Mouse (Mus musculus) hindbrain, embryonic 15.5 days (tissue): ENCODE measurements around the gene C1qtnf2. TPM values are rescaled to one million over a fixed set of nuclear protein-coding genes. Genes with fewer than 3 reads are reported as not detected.

Experiments used
- ATAC-seq: fragments of 200-750 bp; cut with Nextera tagmentation; 2 replicates; pipeline ENCODE4 v1.8.0; 2017; ENCODE audit warnings: low read depth, moderate number of reproducible peaks, moderate TSS enrichment; ENCODE audit not compliant: low FRiP score
- H3K27ac ChIP-seq: fragments of 300-500 bp; sonication (generic); replicated peaks from 2 replicates; pipeline ENCODE4 v1.5.1; 2015; ENCODE audit warnings: mild to moderate bottlenecking, inconsistent platforms
- H3K27me3 ChIP-seq: fragments of 300-500 bp; sonication (generic); 2 replicates; pipeline ENCODE4 v1.6.1; 2015; ENCODE audit warnings: control low read depth, inconsistent platforms
- H3K36me3 ChIP-seq: fragments of 300-500 bp; sonication (generic); 2 replicates; pipeline ENCODE4 v1.6.1; 2015; ENCODE audit warnings: control low read depth, inconsistent platforms
- H3K4me1 ChIP-seq: fragments of 300-500 bp; sonication (generic); replicated peaks from 2 replicates; pipeline ENCODE4 v1.6.1; 2015; ENCODE audit warnings: control low read depth, inconsistent platforms
- H3K4me2 ChIP-seq: fragments of 300-500 bp; sonication (generic); 2 replicates; pipeline ENCODE4 v1.6.1; 2015; ENCODE audit warnings: moderate library complexity, mild to moderate bottlenecking, inconsistent platforms
- H3K4me3 ChIP-seq: fragments of 300-500 bp; sonication (generic); 2 replicates; pipeline ENCODE4 v1.5.1; 2015; ENCODE audit warnings: mild to moderate bottlenecking, inconsistent platforms
- H3K9ac ChIP-seq: fragments of 300-500 bp; sonication (generic); 2 replicates; pipeline ENCODE4 v1.6.1; 2015; ENCODE audit warnings: inconsistent platforms
- H3K9me3 ChIP-seq: fragments of 300-500 bp; sonication (generic); 2 replicates; pipeline ENCODE4 v1.6.1; 2016; ENCODE audit warnings: control low read depth, inconsistent platforms
- WGBS: fragments of 180-500 bp; shearing (Covaris S2); methylation state at CpG from one replicate; pipeline ENCODE4 v1.1.7; 2015; 5-methylcytosine and 5-hydroxymethylcytosine counted together
- polyA plus RNA-seq: library from polyadenylated mRNA; unstranded; fragments of >200 nt; fragmentation: Nextera tagmentation; extraction: Ambion mirVana; gene quantifications from 2 replicates; pipeline ENCODE4 v1.2.1, GENCODE M21; 2015

The C1qtnf2 gene
- polyA plus RNA-seq, 1 experiment from 2014 or later: 13.6 TPM

DNA sequence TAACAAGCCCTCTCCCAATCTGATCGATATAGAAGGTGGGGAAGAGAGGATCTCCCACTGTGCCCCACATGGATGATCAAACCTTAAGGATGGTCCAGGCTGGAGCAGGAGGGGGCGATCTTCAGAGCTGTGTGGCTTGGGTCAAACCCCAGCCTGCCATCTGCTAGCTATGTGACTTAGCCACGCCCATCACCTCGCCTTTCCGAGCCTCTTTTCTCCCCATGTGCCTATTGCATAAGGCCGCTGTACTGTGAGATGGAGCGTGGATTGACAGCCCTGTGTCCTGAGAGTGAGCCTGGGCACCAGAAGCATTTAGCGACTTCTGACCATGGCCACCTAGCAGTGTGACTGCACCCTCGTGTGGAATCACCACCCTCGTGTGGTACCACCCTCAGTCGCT is 10.6 kb downstream of the C1qtnf2 start:
- ATAC-seq: no peak
- WGBS: 35% methylated on average over 11 of the region's 11 CpGs
- Histone ChIP-seq H3K4me2 (0 out of 2 replicates have a peak overlapping the region, but pooled peaks have one; percentile 7), H3K27ac (no peak overlapping the region), H3K9me3 (no peaks in the 10 kb centered on the region), H3K4me1 (peaks cover 9% of the 10 kb centered on the region; the same call in 1 of the 2 replicates), H3K4me3 (no peak overlapping the region), H3K27me3 (no peaks in the 10 kb centered on the region), H3K36me3 (no peaks in the 10 kb centered on the region), H3K9ac (no peak overlapping the region)

GRCm38 (mm10) chr11:43485855-43486254 is 11.8 kb downstream of the C1qtnf2 start:
- H3K4me1 ChIP-seq: peaks cover 9% of the 10 kb centered on the region; the same call in 1 of the 2 replicates
- WGBS: 89% methylated on average over 9 of the region's 9 CpGs
- H3K27ac ChIP-seq: no peak overlapping the region
- no peaks in the 10 kb centered on the region for H3K27me3 ChIP-seq
- no peaks in the 10 kb centered on the region for H3K36me3 ChIP-seq
- no peak overlapping the region for H3K4me3 ChIP-seq
- no peak overlapping the region for H3K9ac ChIP-seq
- ATAC-seq: no peak
- H3K4me2 ChIP-seq: no peak overlapping the region
- no peaks in the 10 kb centered on the region for H3K9me3 ChIP-seq

DNA sequence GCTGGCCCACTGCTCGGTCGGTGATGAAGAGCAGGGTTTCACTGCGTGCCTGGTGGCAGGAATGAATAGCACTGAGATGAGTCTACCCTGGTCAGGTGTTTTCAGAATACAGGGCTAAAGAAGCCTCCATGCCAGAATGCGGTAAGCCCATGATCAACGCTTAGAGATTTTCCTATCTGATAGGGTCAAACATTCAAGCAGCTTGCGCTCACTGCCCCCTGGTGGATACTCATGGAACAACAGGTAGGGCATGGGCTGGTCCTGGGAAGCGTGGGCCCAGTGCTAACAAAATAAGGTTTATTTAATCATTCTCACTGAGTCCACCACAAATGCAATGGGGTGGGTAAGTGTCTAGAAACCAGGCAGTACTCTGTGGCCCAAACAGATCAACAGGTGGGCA is 18.6 kb downstream of the C1qtnf2 start:
- no peak for ATAC-seq
- 32% methylated on average over 7 of the region's 7 CpGs for WGBS
- H3K4me1 ChIP-seq: peaks cover 9% of the 10 kb centered on the region
- H3K27ac ChIP-seq: no peak overlapping the region
- H3K9me3 ChIP-seq: no peaks in the 10 kb centered on the region
- H3K9ac ChIP-seq: no peak overlapping the region
- H3K4me3 ChIP-seq: no peak overlapping the region
- H3K27me3 ChIP-seq: no peaks in the 10 kb centered on the region
- no peak overlapping the region for H3K4me2 ChIP-seq
- H3K36me3 ChIP-seq: no peaks in the 10 kb centered on the region

DNA sequence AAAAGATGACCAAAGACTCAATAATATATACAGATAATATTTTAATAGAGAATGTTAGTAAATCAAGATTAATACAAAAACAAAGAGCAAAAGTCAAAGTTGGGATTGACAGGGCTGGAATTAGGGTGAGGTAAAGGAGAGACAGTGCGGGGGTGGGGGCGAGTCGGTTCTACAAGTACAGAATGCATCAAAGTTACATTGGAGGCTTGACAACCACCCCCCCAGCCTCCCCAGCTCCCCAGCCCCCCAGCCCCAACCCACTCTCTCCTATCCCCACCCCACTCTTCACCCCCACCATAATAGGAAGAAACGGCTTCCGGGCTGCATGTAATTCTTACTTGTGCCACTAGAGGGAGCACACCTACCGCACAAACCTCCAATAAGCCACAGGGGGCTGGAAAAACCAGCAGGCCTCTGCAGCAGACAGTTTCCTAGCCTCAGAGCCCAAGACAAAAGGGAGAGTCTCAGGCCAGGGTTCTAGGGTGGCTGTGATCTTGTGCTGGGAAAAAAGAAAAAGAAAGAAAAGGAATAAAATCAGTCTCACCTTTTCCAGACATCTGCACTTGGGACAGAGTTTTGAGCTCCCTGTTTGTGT is 19.8 kb downstream of the C1qtnf2 start:
- no peak overlapping the region for H3K4me3 ChIP-seq
- WGBS: 20% methylated on average over 6 of the region's 6 CpGs
- no peaks in the 10 kb centered on the region for H3K9me3 ChIP-seq
- no peaks in the 10 kb centered on the region for H3K27me3 ChIP-seq
- H3K4me1 ChIP-seq: peaks cover 9% of the 10 kb centered on the region
- H3K9ac ChIP-seq: no peak overlapping the region
- H3K4me2 ChIP-seq: no peak overlapping the region
- no peak overlapping the region for H3K27ac ChIP-seq
- H3K36me3 ChIP-seq: no peaks in the 10 kb centered on the region
- ATAC-seq: peak; percentile 85

DNA sequence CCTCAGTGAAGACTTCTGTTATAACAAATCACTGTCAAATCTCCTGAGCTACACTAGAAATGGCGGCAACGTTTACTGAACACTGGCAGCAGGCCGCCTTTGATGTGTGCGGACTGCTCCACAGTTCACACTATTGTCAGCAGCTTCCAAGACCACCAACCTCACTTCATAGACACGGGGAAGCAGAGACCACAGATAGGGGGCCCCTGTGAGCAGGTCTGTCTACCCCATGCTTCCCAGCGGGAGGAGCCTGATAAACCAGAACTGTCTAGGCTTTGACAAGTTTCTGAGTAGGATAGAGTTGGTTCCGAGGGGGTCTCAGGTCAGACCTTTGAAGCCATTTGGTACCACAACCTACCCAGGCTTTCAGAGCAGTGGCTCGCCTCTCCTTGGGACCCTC is 21.0 kb downstream of the C1qtnf2 start:
- no peak for ATAC-seq
- no peak overlapping the region for H3K4me3 ChIP-seq
- H3K9me3 ChIP-seq: no peaks in the 10 kb centered on the region
- WGBS: 52% methylated on average over 8 of the region's 8 CpGs
- H3K4me1 ChIP-seq: peaks cover 9% of the 10 kb centered on the region
- H3K27ac ChIP-seq: no peak overlapping the region
- no peak overlapping the region for H3K4me2 ChIP-seq
- H3K27me3 ChIP-seq: no peaks in the 10 kb centered on the region
- no peak overlapping the region for H3K9ac ChIP-seq
- no peaks in the 10 kb centered on the region for H3K36me3 ChIP-seq

- Histone ChIP-seq H3K4me1 (peaks cover 9% of the 10 kb centered on the region), H3K4me3 (no peak overlapping the region), H3K27me3 (no peaks in the 10 kb centered on the region), H3K9me3 (no peaks in the 10 kb centered on the region), H3K27ac (no peak overlapping the region), H3K36me3 (no peaks in the 10 kb centered on the region), H3K4me2 (no peak overlapping the region), H3K9ac (no peak overlapping the region)
- WGBS: 50% methylated on average over 3 of the region's 3 CpGs
- ATAC-seq: no peak
These were observed 21.5 kb downstream of the C1qtnf2 start for GRCm38 (mm10) chr11:43495532-43495931.

GRCm38 (mm10) chr11:43501256-43501655 is 27.2 kb downstream of the C1qtnf2 start:
- Histone ChIP-seq H3K36me3 (no peaks in the 10 kb centered on the region), H3K4me1 (no peaks in the 10 kb centered on the region), H3K27me3 (no peaks in the 10 kb centered on the region), H3K9ac (no peak overlapping the region), H3K4me2 (no peak overlapping the region), H3K4me3 (no peak overlapping the region), H3K27ac (no peak overlapping the region), H3K9me3 (no peaks in the 10 kb centered on the region)
- no peak for ATAC-seq
- 84% methylated on average over 6 of the region's 6 CpGs for WGBS

DNA sequence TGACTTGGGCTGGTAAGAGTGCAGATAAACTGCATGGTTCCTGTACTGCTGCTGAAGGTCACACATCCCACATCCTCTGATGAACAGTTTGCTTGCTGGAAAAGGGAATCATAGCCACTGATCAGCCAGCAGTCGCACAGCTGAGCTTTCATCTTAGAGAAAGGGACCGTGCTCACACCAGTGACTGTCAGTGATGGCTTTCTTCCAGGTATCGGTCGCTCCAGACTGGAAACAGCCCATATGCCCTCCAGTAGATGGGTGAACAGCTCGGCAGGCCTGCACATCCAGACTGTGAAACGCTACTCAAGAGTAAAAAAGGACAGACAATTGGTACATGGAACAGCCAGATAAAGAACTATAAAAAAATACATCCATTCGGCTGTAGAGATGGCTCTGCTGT is 31.1 kb downstream of the C1qtnf2 start:
- Histone ChIP-seq H3K27ac (no peak overlapping the region), H3K9ac (no peak overlapping the region), H3K27me3 (no peaks in the 10 kb centered on the region), H3K4me3 (no peak overlapping the region), H3K9me3 (no peaks in the 10 kb centered on the region), H3K36me3 (no peaks in the 10 kb centered on the region), H3K4me1 (no peaks in the 10 kb centered on the region), H3K4me2 (no peak overlapping the region)
- ATAC-seq: no peak
- 67% methylated on average over 7 of the region's 7 CpGs for WGBS

- H3K4me2 ChIP-seq: no peak overlapping the region
- H3K27me3 ChIP-seq: no peaks in the 10 kb centered on the region
- no peak overlapping the region for H3K27ac ChIP-seq
- WGBS: 82% methylated on average over 6 of the region's 6 CpGs
- no peak overlapping the region for H3K4me3 ChIP-seq
- H3K9ac ChIP-seq: no peak overlapping the region
- no peaks in the 10 kb centered on the region for H3K9me3 ChIP-seq
- no peaks in the 10 kb centered on the region for H3K4me1 ChIP-seq
- ATAC-seq: no peak
- H3K36me3 ChIP-seq: no peaks in the 10 kb centered on the region
These were observed 33.9 kb downstream of the C1qtnf2 start for GRCm38 (mm10) chr11:43507976-43508375.

DNA sequence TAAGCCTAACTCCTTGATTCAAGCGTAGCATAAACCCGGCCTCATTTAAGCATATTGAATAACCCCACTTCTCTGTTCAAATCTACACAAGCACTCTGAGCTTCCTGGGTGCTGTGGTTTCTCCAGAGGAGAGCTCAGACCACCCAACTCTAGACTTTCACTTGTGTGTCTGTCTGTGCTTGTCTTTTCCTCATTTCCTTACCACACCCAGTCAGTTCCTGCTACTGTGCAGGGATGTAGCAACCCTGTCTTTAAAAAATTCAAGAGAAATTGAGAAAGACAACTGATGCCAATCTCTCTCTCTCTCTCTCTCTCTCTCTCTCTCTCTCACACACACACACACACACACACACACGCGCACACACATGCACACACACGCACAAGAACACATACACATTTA is 35.8 kb downstream of the C1qtnf2 start:
- Histone ChIP-seq H3K4me2 (no peak overlapping the region), H3K27me3 (no peaks in the 10 kb centered on the region), H3K9ac (no peak overlapping the region), H3K36me3 (no peaks in the 10 kb centered on the region), H3K27ac (no peak overlapping the region), H3K4me3 (no peak overlapping the region), H3K4me1 (no peaks in the 10 kb centered on the region), H3K9me3 (no peaks in the 10 kb centered on the region)
- no peak for ATAC-seq
- WGBS: 94% methylated on average over 5 of the region's 5 CpGs

GRCm38 (mm10) chr11:43512661-43513190 is 38.6 kb downstream of the C1qtnf2 start:
- Histone ChIP-seq H3K9me3 (no peaks in the 10 kb centered on the region), H3K4me1 (no peaks in the 10 kb centered on the region), H3K27me3 (no peaks in the 10 kb centered on the region), H3K4me2 (no peak overlapping the region), H3K36me3 (no peaks in the 10 kb centered on the region), H3K9ac (no peak overlapping the region), H3K4me3 (no peak overlapping the region), H3K27ac (no peak overlapping the region)
- no peak for ATAC-seq
- WGBS: 72% methylated on average over 2 of the region's 2 CpGs

- H3K9ac ChIP-seq: no peak overlapping the region
- H3K4me1 ChIP-seq: no peaks in the 10 kb centered on the region
- ATAC-seq: 0 out of 2 replicates have a peak, but pooled peaks have one; percentile 45
- H3K4me3 ChIP-seq: no peak overlapping the region
- no peak overlapping the region for H3K4me2 ChIP-seq
- H3K27ac ChIP-seq: no peak overlapping the region
- 42% methylated on average over 8 of the region's 8 CpGs for WGBS
- H3K27me3 ChIP-seq: no peaks in the 10 kb centered on the region
- no peaks in the 10 kb centered on the region for H3K36me3 ChIP-seq
- no peaks in the 10 kb centered on the region for H3K9me3 ChIP-seq
These were observed 42.4 kb downstream of the C1qtnf2 start for GRCm38 (mm10) chr11:43516344-43517021.
